Mouse (Mus musculus): ENCODE results near the gene Etv2.

- TF ChIP-seq CTCF (IDR thresholded peaks at IDR 0.05; ENCODE audit: extremely low read depth, insufficient read depth, low read length) (no peak), POLR2A (IDR thresholded peaks at IDR 0.05; ENCODE audit: extremely low read depth, insufficient read depth, low read length) (no peak)
Measured at GRCm38 (mm10) chr7:30615049-30615760, 20.4 kb downstream of the Etv2 start.

Measured in cortical plate, adult 2 months (tissue).